Mouse (Mus musculus) adrenal gland, adult (tissue): ENCODE measurements at regions not wholly inside any gene's neighbourhood (a gene's known extent, or its start where the extent isn't known, plus 50 kb on each side); places are given as distances from the start of the nearest gene placed in this dataset.
"Not testable (repeated sequence)": the region's sequence is repeated elsewhere in the genome, so short reads cannot be mapped to it uniquely, and the experiment has no call there.

Source experiments
- DNase-seq, 2 experiments: peaks; one replicate each; pipeline ENCODE4 v3.0.0; 2022 to 2023; ENCODE audit warnings: low spot score in 1 of 2; ENCODE audit not compliant: inconsistent age in 2 of 2

DNA sequence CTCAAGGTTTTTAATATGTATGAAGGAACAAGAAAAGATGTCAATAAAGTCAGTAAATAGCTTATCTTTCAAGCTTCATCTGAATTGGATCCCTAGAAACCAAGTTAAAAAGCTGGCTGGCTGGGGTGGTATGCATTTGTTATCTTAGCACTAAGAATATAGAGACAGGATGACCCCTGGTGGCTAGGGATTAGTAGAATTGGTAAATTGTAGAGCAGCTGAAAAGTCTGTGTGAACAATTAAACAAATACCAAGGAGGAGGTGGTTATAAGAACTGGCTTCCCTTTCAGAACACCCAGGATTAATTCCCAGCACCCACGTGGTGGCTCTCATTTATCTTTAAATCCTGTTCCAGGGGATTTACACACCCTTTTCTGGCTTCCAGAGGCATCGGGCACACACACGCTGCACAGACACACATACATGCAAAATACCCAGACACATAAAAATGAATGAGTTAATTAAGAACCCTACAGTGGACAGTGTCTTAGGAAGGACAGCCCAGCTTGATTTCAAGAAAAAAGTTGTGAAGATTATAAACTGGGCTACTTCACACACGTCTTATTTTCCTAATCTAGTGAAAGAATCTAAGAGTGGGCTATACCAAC, 170.5 kb downstream of the Pdzph1 start:
- peak; percentile 18 to 80 for DNase-seq

DNA sequence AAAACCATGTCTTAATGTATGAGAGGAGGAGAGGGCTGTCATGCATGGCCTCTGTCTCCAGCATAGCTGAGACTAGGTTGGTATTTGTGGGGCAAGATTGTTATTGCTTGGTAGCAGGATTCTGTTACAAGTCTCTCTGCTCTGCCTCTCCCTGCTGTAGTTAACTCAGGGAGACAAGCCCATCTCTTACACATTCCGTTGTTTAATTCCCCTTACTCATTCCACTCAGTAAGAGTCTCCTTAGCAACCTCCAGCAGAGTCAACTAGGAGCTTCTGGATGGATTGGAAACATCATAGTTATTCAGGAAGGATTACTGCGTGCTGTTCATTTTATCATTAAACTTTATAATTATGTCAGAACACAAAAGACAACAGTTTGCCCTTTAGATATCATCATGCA, 171.8 kb downstream of the Pdzph1 start:
- no peak for DNase-seq

DNA sequence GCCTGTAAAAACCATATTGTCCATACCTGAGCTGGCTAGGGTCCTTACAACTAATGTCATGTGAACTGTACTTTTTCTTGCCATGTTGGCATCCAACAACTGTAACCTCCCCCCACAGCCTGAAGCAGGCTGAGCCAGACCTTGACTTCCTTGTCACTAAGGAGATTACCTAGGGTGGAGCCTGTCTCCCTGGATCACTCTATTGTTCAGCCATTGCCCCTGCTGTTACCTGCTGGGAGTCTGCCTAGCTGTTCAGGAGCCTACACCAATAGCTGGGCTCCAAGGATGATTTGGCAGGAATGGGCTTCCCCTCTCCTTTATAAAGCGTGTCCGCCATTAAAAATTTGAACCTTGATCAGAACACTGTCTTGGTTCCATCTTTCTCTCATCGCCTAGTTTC, 215.7 kb downstream of the Pdzph1 start:
- DNase-seq, result not testable (repeated sequence)

DNA sequence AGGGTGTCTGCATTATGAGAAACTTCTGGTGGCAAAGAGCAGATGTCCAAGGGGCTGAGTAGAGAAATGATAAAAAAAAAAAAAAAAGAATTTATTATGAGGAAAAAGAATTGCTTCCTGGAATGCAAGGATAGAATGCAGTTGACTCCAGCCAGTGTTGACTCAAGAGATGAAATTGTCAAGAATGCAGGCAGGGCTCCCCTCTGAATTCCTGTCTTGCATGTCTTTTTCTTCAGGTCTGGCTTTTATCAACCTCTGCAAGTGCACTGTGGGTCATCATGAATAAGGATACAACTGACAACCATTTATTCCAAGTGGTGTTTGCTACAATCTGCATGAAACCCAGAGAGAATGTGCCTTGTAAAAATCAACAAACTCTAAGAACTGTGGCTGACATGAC, 217.6 kb downstream of the Pdzph1 start:
- DNase-seq, result no peak

DNA sequence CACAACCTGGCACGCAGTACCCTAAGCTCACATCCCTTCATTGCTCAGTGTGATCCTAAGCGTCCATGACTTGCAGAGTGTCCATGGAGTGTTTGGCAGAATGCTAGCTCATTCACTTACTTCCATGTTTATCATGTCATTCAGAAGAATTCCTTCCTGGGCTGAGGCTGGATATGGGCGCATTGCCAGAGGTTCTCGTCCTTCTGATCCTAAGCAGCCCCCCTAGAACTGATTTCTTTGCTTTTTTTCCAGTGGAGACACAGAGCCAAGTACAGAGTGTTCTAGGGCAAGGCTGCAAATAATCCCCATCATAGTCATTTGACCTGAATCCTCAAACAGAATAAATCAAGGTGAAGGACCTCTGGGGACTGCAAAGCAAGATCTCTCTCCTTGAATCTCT, 226.0 kb downstream of the Pdzph1 start:
- DNase-seq, result peak; percentile 85 to 93

DNA sequence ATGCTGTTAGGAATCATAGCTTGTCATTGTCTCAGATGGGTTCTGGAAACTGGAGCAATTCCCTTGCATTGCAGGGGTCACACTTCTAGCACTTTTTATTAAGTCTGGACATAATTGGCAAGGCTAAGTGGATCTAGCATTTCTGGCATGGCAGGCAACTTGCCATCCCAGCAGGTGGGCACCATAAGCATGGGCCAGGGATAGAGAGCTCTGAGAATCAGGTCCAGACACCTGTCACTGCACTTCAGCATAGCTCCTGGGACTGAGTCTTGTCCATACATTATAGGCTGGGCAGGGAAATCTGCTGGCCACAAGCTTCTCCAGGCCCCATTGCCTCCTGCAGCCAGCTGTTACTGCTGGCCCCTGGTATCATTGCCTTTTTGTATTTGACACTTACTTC, 242.2 kb downstream of the Pdzph1 start:
- DNase-seq, result peak in 1 of 2 experiments; percentile 12

DNA sequence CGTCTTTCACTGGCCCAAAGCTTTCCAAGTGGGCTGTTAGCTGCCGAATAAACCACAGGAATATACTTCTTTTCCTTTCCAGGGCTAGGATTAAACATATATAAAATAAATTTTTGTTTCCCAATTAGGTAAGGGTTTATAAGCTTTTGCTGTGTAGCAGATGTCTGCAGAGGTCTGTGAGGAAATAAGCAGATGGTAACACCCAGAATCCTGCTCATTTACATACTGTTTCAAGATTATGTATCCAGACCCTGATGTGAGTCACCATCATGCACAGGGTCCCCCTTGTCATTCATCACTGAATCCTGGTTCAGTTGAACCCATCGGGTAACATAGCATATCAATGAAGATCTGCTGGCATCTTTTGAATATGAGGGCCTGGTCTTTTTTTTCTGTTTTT, 242.9 kb downstream of the Pdzph1 start:
- peak in 1 of 2 experiments; percentile 11 for DNase-seq

DNA sequence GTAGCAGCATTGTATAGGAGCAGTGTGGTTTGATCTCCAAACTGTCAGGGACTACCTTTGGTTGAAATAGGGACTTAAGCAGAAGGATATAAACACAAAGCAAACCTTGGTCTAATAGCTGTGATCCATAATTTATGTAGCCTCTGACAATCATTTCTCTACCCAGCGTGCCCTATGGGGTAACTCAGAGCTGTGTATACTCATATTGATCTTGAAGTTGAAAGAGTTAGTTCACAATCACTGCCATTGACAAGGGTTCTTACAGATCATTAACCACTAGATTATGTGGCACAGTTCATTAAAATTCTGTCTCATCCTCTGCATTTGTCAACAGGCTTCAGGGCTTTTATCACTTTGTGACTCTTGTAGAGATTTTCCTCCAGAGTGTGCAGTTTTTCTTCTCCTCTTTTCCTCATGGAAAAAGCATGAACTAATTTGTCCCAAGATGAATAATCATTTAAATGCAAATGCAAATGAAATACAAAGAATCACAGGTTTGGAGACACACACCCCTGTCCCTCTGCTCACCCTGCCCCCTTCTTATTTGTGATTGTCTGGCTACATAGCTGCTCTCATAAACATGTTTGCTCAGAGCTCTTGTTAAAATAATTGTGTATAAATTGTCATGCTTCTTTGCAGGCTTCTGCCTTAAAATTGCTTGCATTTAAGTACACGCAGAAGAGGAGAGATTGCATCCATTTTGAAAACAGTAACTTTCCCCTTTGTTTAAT, 280.3 kb downstream of the Pdzph1 start:
- DNase-seq, result no peak

DNA sequence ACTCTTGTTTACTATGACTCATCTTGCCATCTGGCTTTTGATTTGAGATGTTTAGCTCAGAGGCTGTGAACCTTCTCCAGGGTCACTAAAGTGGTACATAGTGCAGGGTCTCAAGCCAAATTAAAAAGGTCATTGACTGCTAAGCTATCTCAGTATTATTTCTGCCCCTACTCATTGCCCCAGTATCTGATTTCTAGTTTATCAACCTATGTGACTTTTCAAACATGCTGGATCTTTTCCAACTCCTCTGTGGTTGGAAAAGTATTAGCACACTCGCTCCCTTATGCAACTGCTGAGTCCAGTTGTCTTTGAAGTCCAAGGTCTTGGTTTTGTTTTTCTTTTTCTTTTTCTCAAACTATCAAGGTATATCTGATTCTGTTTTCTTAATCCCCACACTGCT, 301.0 kb downstream of the Pdzph1 start:
- DNase-seq, result peak; percentile 41 to 89

DNA sequence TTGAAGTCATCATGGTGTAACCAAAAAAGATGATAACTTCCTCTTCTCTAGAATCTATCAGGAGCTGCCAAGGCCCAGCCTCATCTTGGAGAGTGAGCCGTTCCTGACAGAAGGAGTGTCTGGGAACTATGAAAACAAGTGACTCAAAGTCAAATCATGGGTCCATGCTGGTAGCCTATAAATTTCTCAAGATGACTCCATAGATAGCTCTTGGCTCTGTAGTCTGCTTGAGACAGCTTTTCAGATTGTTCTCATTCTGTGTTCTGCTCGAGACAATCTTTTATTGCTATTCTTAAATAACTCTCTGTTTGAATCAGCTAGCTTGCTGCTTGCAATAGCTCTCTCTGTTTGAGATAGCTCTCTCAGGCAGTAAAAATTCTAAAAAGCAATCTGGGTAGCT, 318.9 kb downstream of the Pdzph1 start:
- peak in 1 of 2 experiments; percentile 26 for DNase-seq

DNA sequence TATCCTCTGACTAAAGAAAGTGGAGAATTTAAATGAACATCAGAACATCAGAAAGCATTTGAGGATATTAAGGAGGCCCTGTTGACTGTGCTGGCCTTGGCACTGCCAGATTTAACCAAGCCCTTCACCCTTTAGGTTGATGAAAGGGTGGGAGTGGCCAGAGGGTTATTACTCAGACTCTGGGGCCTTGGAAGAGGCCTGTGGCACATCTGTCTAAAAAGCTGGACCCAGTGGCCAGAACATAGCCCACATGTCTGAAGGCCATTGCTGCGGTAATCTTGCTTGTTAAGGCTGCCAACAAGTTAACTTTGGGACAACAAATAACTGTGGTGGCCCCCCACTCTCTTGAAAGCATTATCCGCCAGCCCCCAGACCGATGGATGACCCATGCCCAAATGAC, 323.1 kb downstream of the Pdzph1 start:
- DNase-seq, result peak; percentile 71 to 86

DNA sequence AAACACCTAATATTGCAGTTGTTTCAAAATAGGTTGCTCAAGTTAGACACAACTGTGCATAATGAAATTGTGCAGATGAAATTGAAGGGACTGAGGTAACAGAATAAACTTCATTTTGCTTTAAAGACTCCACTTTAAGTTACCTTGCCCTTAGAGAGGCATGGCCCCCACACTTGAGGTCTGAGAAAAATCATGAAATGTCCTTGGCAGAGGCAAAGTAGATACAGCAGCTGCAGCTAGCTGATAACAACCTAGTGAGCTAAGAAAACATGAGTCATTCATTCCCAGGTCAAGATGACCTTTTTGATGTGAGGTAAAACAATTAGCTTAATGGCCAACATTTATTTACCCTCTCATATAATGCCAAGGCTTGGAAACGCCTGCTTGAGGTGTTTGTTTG, 347.4 kb downstream of the Pdzph1 start:
- peak; percentile 38 to 85 for DNase-seq

DNA sequence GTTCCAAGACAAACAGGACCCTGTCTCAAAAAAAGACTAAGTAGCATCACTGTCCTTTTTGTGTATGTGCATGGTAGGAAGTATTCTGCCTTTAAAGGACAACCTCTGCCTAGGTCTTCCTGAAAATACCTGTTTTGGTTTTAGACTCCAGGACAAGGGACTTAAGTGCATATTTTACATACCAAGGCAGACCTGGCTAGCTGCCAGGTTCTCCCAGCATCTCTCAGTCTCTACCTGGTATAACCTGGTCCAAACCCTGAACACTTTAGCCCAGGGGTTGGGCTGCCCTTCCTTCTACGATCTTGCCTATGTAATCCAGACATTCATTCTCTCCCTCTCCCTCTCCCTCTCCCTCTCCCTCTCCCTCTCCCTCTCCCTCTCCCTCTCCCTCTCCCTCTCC, 348.9 kb downstream of the Pdzph1 start:
- no peak for DNase-seq

DNA sequence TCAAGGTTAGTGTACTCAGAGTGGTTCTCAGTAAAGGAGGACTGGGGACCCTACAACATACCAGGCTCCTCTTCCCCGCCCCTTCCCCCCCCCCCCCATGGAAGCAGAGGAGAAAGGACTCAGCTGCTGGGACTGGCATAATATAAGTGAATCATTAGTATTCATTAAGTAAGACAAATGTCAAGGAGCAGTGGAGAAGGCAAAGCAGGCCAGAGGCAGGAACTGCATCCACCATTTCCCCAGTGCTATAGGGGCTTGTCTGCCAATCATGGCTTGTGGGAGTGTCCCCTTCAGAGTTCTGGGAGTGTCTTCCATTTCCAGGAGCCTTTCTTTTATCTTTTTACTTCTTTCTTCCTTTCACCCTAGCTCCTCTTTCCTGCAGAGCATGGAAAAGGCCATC, 392.3 kb downstream of the Pdzph1 start:
- no peak for DNase-seq

DNA sequence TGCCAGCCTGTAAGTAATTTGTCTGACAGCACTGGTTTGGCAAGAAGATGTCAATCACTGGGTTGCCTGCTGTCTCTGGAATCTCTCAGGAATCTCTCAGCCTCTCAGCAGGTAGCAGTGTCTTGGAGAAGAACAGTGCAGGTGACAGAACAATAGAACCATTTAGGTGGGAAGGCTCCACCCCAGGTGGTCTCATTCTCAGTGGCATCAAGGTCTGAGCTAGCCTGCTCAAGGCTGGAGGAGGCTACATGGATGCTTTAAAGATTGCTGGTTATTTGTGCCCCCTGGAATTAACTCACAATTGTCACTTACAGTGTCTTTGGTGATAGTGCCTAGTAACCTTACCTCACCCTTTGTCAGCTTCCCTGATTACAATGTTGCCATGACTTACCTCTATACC, 394.5 kb downstream of the Pdzph1 start:
- no peak for DNase-seq

DNA sequence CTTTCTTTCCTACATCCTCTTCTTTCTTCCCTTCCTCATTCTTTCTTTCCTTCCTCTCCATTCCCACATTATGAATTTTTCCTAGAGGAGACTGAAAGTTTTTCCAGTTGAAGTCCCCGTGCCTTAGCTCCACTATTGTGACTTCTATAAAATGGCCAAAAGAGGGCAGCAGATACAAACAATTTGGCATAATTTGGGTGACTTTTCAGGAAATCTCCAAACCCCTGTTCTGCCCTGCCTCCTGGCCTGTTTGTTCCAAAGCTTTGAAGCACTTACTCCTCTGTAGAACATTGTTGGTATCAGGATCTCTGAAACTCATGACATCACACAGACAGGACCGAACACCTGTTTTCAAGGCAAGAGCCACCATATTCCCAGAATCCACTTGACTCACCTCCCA, 403.2 kb downstream of the Pdzph1 start:
- DNase-seq, result peak; percentile 26 to 78

DNA sequence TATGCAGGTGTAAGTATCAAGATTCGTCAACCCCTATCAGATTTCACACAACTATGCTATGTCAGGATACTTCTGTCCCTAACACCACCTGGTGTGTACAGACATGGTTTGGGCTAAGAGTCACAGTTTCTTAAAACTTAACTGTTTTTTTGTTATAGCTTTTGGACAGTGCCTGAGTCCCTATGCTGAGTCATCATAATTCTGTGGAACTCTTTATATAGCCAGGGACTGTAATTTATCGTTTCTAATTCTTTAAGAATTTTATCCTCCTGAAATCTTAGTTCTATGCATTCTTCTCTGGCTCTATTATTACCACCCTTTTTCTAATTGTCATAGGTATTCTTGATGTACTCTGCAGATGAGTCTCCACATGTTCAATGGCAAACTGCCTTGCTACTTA, 418.3 kb downstream of the Pdzph1 start:
- DNase-seq, result no peak
